Comparison of ENCODE assay signal across 12 mouse cellular contexts in genomic region chr10:18237191-18237590, GRCm38 (mm10). TPM values are rescaled to one million over a fixed set of nuclear protein-coding genes. Genes with fewer than 3 reads are reported as not detected.
DNase-seq lines count a peak whose midpoint lies in the region; ATAC-seq lines count a peak whose summit lies in the region.
"Had no signal": no experiment of that assay in that cellular context is flagged by ENCODE, and none has a peak within 500 bp of the region (broad histone marks: within the 10 kb centered on the region; RNA-seq: fewer than 3 reads in every experiment).

No protein-coding gene starts in this region.

- H3K9ac ChIP-seq in heart, embryonic 11.5 days (ENCODE audit: low read depth, low read length) = no peak overlapping the region
- H3K9ac ChIP-seq: embryonic facial prominence, embryonic 12.5 days; forebrain, postnatal 0 days; hindbrain, embryonic 14.5 days had no signal

- no peaks in the 10 kb centered on the region for H3K36me3 ChIP-seq in heart, embryonic 11.5 days (ENCODE audit: control insufficient read depth, insufficient read depth, low read length)
- H3K36me3 ChIP-seq: embryonic facial prominence, embryonic 12.5 days had no signal

- H3K9me3 ChIP-seq in heart, embryonic 11.5 days (replicated peaks; ENCODE audit: control insufficient read depth, low read length) = no peaks in the 10 kb centered on the region
- H3K9me3 ChIP-seq: embryonic facial prominence, embryonic 12.5 days had no signal

- no peak overlapping the region for H3K4me2 ChIP-seq in heart, embryonic 11.5 days
- H3K4me2 ChIP-seq: embryonic facial prominence, embryonic 12.5 days; hindbrain, embryonic 14.5 days had no signal

- intact Hi-C loops in left cerebral cortex, postnatal 10 days (cut with DNase I) = no loop called here

- peak; percentile 97 for DNase-seq in heart, adult 11 months
- DNase-seq in 416B (ENCODE audit: low read depth) = peak; percentile 92
- DNase-seq in gastrocnemius, adult 8-10 months (ENCODE audit: low spot score in 2 of 2) = peak; percentile 6 to 12
- DNase-seq in lung, postnatal 10 days = peak; percentile 32
- no peak for DNase-seq in left cerebral cortex, postnatal 10 days (ENCODE audit: extremely low spot score in 1 of 2, low spot score in 2 of 2)
- DNase-seq in ovary, adult 18-20 months (ENCODE audit: low spot score) = no peak
- no peak for DNase-seq in cerebellum, adult 8-10 months
- DNase-seq: forebrain, postnatal 0 days; kidney, postnatal 25 days had no signal

- H3K27me3 ChIP-seq in heart, embryonic 11.5 days (ENCODE audit: control insufficient read depth, insufficient read depth, low read length) = no peaks in the 10 kb centered on the region
- H3K27me3 ChIP-seq: embryonic facial prominence, embryonic 12.5 days had no signal

- H3K4me3 ChIP-seq in heart, embryonic 11.5 days (ENCODE audit: low read depth, low read length) = no peak overlapping the region
- H3K4me3 ChIP-seq: embryonic facial prominence, embryonic 12.5 days had no signal

- no peak for ATAC-seq in heart, embryonic 11.5 days (replicated peaks; ENCODE audit: insufficient number of reproducible peaks, low FRiP score, low TSS enrichment)
- ATAC-seq: forebrain, postnatal 0 days had no signal

- H3K4me1 ChIP-seq in heart, embryonic 11.5 days (ENCODE audit: control insufficient read depth, insufficient read depth, low read length) = peaks cover 3% of the 10 kb centered on the region; the same call in 1 of the 2 replicates

- 85% methylated on average over 7 of the region's 7 CpGs for WGBS in heart, embryonic 11.5 days (ENCODE audit: insufficient replicate concordance)

- H3K27ac ChIP-seq in heart, embryonic 11.5 days (ENCODE audit: low read depth, low read length) = no peak overlapping the region
- H3K27ac ChIP-seq: embryonic facial prominence, embryonic 12.5 days; hindbrain, embryonic 14.5 days had no signal

RNA-seq across cellular contexts. Expression of gene Ccdc28a, which starts 2.4 kb away (rescaled TPM):
- polyA plus RNA-seq in heart, embryonic 11.5 days (2014; fragmentation: Nextera tagmentation; extraction: Ambion mirVana) = 8.9 and 10.0 TPM in 2 replicates
- 1 to 10 TPM; 6.8 to 9.5 (median 8.2) TPM for total RNA-seq in gastrocnemius, adult 8-10 months (2022)
- total RNA-seq in left cerebral cortex, postnatal 10 days (2021) = 10 to 100 TPM; 10.1 to 10.2 TPM

RNA-seq across cellular contexts. Expression of gene Ect2l, which starts 26.5 kb away (rescaled TPM):
- polyA plus RNA-seq in heart, embryonic 11.5 days (2014; fragmentation: Nextera tagmentation; extraction: Ambion mirVana) = 0.44 TPM in 1 of 2 replicates, not detected in the other
- under 1 TPM in 3 of 4 experiments, not detected in 1; 0.53 to 0.92 (median 0.62) TPM for total RNA-seq in gastrocnemius, adult 8-10 months (2022)
- under 1 TPM; 0.17 to 0.41 TPM for total RNA-seq in left cerebral cortex, postnatal 10 days (2021)
- total RNA-seq: forebrain, postnatal 0 days had no signal

Comparison
In these comparisons a context has a peak if more than half of its experiments do, and no peak if none do; other contexts are left out.
1. DNase-seq: peak in heart, adult 11 months (single experiment), 416B (single experiment), gastrocnemius, adult 8-10 months (2 of 2) and lung, postnatal 10 days (single experiment); none in left cerebral cortex, postnatal 10 days (0 of 2), ovary, adult 18-20 months (single experiment) and cerebellum, adult 8-10 months (single experiment).